Mouse (Mus musculus): ENCODE measurements at regions not wholly inside any gene's neighbourhood (a gene's known extent, or its start where the extent isn't known, plus 50 kb on each side); places are given as distances from the start of the nearest gene placed in this dataset.

DNA sequence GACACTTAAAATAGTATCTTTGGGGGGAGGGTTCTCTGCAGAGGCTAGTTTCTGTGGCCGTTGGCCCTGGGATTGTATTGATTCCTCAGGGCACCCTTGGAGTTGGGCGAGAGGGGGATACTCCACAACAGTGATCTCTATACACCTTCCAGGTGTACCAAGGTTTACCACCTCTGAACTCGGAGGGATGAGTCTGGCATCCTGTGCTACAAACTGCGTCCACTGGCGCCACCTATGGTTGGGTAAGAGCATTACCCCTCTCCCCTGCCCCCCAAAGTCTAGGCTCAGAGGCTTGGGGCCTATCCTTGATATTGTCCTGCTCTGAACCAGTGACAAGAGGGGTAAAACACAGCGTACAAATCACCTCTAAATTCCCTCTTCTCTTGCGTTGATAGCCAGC lies 62.2 kb downstream of the Gm17728 start:
- DNase-seq (ENCODE audit: low spot score in 2 of 2), result no peak

DNA sequence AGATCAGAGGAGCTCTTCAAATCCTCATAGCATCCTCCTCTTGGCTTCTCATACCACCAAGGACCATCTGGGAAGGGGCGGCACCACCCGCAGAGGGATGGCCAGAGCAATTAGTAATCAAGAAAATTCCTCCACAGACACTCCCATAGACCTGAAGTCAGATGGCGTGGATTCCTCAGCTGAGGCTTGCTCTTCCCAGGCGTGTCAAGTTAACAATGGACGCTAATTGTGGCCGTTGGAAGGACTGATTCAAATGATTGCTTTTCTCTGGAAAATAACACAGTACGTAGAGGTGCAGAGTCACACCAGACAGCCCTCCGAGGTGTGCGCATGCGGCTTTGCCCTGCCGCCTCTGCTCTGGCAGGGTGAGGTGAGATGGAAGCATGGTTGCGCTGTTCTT lies 62.7 kb downstream of the Gm17728 start:
- no peak for DNase-seq (ENCODE audit: low spot score in 2 of 2)

DNA sequence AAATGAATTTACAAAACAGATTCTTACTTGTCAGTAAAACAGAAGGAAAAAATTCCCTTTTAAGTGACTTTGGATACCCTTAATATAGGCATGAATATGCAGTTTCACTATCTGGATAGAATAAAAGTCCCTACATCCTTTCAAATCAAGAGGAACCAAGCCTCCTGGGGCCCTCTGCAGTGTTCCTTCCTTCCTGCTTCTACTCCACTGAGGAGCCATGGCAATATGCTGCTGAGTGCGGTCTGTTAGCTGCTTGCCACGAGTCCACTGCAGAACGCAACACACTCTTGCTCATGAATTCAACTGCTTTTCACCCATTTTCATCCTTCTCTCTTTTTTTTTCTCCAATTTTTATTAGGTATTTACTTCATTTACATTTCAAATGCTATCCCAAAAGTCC lies 107.5 kb downstream of the Gm17728 start:
- no peak for DNase-seq (ENCODE audit: low spot score in 2 of 2)

DNA sequence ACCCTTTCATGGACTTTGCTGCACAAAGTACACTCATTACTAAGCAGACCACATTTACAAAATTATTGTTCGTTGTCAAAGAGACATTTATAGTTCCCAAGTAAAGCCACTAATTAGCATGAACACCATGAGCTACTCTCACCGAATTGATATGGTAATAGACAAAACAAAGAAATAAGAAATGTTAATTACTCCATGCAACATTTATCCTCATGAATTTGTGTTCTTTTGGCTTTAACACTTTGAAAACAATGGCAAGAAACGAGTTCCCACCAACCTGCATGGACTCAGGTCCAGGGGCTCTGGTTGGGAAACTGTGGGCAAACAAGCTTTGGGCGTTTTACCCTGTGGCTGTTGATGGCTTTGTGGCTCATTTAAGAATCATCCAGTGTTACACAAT lies 114.2 kb downstream of the Gm17728 start:
- no peak for DNase-seq (ENCODE audit: low spot score in 2 of 2)

DNA sequence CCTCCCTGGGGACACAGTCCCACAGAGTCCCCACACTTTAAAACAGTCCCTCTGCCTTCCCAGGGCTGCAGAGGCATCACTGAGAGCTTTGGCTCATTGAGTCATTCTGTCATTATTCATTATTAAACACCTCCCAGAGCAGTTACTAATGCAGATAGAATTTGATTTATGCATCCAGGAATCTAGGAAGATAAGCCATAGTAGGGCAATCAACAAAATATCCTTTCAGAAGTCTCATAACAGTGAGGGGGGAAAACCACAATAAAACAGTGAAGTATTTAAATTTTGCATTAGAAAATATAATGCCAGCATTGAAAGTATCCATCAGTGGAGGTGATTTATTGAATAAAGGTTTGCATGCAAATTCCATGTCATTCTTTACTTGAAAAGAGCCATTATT lies 116.5 kb downstream of the Gm17728 start:
- no peak for DNase-seq (ENCODE audit: low spot score in 2 of 2)

DNA sequence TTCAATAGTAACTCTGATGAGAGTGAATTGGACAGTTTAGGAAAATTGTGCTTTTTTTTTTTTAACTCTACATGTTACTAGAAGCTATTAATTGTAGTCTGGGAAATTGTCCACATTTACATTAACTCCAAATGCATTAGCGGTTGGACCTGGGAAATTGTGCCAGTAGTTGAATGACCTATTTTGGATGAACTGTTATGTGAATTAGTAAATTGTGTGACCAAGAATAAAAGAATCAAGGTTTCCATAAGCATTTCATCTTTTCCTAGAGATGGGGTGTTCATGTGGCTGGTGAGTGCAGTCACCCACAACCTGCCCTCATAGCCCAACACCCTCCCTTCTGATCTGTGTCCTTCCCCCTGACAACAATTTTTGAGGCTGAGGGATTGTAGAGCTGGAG lies 118.3 kb downstream of the Gm17728 start:
- DNase-seq (ENCODE audit: low spot score in 2 of 2), result no peak

DNA sequence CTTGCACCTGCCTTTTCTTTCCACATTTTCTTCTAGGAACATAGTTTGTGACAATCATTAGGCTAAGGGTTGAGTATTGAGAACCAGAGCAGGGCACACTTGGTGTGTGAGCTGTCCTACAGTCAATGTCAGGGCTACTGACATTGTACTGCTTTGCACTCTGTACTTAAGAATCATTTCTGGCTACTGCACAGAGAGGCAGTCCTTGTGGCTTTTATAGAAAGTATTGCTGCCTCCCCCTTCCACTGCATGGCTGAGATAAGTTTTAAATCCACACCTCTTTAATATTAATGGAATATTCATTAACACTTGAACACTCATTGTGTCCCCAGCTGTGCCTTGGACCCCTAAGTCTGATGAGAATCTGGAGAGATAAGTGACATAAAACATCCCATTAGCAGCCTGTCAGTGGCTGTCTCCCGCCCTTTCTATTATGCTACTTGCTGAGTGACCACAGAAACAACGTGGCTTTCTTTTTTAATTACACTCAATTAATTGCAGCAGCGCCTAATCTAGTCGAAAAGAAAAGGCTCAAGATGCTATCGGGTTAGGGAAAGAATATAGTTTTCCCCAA lies 121.5 kb downstream of the Gm17728 start:
- no peak for DNase-seq (ENCODE audit: low spot score in 2 of 2)

DNA sequence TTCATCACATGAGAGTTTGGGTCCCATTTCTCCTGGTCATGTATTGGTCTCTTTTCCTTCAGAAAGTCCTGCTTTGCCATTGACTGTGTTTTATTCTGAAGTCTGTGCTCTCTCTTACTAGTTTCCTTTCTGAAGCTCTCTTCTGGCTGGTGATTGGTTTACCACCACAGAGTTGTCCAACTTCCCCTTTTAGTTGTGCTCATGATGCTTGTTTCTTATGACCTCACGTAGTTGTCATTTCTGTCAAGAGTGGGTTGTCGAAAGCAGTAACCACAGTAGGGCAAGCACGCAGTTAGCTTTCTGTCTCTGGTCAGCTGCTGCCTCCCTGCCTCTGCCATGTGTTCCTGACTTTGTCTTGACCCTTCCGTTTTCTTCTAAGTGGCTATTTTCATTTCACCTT lies 112.0 kb downstream of the Pabpc6 start:
- DNase-seq (ENCODE audit: low spot score in 2 of 2), result no peak

DNA sequence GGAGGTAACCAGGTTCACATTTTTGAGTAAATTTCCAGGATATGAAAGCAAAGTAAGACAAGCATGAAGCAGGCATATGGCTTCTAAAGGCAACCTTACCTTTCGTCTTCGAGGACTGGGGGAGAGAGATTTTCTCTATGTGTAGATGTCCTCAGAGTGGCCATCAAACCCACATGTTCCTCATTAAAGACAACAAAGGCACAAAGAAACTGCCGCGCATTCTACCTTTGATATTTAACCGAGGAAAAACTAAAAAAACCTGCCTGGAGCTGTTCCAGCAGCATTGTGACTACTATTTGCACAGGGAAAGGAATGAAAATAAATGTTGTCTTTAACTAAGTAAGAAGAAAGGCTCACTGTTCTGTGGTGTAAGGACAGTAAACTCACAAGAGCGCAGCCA lies 102.7 kb downstream of the Pabpc6 start:
- no peak for DNase-seq (ENCODE audit: low spot score in 2 of 2)

DNA sequence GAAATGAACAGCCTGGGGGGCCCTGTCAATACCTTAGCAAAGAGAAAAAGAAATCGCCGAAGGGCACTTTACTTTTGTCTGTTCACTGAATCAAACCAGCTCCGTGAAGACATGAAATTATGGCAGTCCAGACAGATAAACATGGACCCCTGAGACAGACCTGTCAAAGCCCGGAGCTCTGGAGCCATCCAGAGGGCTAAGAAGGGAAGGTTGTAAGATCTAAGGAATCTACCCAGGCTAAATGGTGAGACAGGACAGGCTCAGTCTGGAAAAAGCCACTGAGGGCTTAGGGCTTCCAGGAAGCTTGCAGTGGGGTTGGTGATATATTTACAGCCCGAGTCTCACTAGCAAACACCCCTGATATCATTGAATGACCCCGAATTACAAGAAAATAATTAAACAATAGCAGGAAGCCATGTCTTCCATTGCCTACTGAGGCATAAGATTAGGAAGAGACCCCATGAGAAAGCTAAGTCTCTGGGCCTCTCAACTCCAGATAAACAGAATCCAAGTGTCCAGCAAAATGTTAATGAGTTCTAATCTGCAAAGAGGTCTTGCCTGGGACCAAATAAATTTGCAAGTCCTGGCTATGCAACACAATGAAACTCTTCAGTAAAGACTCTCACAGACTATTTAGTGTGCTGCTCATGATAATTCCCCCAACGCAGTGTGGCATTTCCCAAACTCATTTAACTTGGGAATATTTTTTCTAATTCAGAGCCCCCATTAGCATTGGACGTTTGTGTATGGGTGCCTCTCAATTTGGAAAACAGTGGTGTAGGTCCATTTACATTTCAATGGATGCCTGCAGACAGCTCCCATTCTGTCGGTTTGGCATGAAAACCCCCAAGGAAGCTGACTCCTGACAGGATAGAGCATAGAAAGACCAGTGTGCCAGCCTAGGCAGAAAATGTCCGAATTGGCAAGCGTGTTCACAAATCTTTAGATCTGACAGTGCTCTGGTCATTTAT lies 89.8 kb downstream of the Pabpc6 start:
- DNase-seq (ENCODE audit: low spot score in 2 of 2), result peak in 1 of 2 experiments; percentile 7

DNA sequence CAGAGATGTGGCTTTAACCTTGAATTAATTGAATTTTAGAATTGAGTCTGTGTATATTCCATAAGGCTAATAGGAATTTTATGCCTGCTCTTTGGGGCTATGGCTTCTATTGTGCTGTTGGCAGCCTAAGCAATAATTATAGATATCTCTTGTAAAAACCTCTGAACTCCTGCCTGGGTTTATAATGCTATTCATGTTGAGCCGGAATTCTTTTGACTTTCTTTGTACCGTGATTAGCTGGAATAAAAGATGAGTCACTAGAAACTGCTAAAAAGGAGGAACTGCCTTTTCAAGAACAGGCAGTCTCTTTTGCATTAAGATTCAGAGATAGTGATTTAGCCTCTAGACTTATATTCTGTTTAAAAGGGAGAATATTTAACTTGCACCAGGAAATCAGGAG lies 71.4 kb downstream of the Pabpc6 start:
- no peak for DNase-seq (ENCODE audit: low spot score in 2 of 2)

DNA sequence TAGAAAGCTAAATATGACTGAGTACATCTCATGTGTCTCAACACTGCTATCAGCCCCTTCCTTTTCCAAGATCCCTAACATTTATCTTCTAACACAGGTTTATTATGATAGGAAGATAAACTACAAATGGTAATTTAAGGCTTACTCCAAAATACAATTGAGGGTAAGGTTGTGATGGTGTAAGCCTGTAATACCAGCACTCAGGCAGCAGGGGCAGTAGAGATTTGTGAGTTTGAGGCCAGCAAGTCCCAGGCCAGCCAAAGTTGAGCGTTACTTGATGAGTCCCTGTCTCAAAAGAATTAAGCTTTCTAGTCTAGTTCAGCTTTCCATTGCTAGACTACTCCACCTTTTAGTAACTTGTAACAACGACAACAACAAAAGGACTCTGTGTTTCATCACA lies 69.1 kb downstream of the Pabpc6 start:
- DNase-seq (ENCODE audit: low spot score in 2 of 2), result no peak

Measured in frontal cortex, postnatal 25 days (tissue).